Mouse (Mus musculus) lung, postnatal 4 days (tissue): ENCODE data around the gene Cblb.

Experiments used
- DNase-seq, 2 experiments: peaks; one replicate each; pipeline ENCODE4 v3.0.0; 2021

Cblb gene

DNA sequence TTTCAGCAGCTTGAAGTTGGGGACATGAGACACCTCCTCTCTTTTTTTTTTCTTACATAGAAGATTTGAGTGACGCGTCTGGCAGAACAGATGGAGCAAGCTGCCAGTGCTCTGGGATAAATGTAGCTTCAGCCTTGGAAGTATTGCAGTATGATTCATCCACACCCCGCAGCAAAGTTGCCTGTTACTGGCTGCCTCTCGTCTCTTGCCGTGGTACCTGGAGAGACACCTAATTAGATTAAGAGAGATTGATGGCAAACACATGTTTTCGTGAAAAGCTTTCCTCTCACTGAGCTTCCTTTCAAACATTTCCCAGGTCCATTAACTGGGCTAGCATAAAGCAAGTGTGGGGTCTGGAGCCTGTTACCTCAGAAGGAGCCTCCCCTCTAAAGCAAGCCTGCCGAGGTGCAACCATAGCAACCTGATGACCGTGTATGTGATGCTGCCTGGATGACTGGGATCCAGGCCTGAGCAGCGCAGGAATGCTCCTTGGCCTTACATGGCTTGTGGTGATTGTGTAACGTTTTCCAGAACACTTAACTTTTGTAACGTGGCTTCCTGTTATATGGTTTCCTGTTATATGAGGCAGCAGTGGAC, 103.7 kb downstream of the Cblb start:
- DNase-seq = peak in 1 of 2 experiments; percentile 31

GRCm38 (mm10) chr16:52135689-52136390, 104.8 kb downstream of the Cblb start:
- no peak for DNase-seq

- no peak for DNase-seq
Measured at GRCm38 (mm10) chr16:52143101-52143500, 112.1 kb downstream of the Cblb start.

GRCm38 (mm10) chr16:52143818-52144217, 112.8 kb downstream of the Cblb start:
- DNase-seq = no peak

DNA sequence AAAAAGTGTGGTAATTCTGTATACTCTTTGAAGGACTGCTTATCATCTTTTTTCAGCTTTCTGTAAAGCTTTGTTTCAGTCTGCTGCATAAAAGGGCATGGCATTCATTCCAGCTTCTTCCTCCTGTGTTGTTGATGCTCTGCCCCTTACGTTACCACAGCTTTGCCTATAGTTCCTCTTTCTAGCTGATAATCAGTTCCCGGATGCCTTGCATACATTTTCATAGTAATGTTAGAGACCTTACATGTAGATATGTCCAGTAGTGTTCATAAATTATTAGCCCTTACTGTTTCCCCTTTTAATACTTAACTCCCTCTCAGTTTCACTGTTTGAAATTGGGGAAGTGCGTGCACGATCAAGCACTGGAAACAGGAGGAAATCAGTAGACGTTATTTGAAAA, 113.8 kb downstream of the Cblb start:
- DNase-seq = no peak

DNA sequence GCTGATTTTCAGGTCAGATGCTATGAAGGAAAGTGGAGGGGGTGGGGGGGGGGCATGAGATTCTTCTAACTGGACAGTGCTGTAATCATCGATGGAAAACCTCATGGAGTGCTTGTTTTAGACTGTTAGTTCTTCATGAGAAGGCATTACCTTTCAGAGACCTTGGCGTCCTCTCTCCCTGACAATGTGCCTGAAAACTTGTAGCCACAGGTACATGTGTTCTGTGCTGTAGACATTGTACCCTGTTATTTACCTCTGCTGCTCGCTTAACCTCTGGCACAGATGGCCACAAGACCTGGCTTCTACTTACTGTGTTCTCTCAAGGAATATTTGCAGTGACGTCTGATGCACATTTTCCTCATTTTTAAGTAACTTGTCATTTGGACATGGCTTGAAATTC, 114.5 kb downstream of the Cblb start:
- DNase-seq = no peak

DNA sequence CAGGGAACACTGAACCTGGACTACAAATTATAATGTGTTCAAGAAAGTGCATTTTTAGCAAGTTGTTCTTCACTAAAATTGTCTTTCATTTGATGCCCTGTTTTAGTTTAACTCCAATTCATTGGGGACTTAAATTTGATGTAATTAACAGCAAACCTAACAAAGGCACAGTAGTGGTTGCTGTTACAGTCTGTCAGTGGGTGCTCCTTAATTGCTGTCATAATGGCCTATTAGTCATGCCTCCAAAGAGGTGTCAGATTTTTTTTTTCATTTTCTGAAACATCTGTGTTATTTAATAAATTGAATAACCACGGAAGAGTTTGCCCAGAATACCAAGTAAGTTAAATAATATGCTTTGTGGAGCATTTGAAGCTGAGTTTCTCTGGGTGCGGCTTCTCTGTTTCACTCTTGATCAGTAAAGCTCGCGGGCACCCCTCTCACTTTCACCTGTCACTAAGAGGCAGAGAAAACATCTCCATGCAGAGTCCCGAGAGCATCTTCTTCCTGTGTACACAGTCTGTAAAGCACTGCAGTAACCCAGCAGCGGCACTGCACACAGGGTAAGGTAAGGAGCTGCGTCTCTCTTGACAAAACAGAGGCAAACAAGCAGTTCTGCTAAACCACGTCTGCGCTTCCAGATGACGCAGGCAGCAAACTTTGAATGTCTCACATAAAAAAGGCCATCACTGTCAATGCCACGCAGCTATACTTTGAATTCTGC, 116.1 kb downstream of the Cblb start:
- DNase-seq = peak in 1 of 2 experiments; percentile 23

DNA sequence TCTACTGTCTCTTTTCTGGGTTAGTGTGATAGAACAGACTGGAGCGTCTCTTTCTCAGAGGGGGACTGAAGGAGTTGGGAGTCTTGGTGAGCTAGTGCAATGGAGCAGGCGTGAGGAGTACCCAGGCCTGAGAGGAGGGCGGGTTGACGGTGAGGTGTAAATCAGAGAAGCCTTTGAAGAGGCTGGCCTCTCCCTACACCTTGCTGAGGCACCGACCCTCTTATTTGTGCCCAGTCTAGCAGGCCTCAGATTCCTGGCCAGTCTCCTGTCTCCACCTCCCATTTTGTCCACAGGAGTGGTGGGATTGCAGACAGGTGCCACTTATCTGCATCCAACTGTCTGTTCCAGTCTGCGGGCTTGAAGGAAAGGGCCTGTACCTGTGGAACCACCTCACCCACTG, 117.0 kb downstream of the Cblb start:
- no peak for DNase-seq

- no peak for DNase-seq
Measured at GRCm38 (mm10) chr16:52149135-52149769, 118.2 kb downstream of the Cblb start.

DNA sequence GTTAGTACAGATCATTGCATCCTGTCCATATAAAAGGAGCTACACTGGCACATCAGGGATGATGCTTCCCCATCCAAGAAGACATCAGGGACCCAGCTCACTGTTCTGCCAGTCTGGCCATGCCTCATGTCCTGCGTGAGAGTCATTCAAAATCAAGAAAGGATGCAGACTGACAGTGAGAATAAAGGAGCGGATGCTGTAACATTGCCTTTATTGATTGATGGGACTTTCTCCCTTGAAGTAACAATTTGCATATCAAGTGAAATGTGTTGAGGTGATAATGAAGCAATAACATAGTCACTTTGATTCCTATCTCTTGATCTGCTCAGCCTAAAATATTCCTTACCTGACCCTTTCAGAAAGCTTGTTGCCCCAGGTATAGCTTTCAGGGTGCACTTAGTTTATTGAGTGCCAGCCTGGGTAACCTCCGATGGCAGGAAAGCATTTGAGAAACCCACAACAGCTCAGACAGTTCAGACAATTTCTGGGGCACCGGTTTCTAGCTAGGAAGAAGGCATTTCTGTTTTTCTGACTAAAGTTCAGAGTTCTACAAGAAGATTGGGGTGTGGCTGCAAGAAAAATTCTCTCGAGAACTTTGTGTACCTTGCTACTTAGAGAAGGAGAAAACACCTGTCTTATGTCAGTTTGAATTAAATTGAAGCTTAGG, 124.1 kb downstream of the Cblb start:
- no peak for DNase-seq

DNA sequence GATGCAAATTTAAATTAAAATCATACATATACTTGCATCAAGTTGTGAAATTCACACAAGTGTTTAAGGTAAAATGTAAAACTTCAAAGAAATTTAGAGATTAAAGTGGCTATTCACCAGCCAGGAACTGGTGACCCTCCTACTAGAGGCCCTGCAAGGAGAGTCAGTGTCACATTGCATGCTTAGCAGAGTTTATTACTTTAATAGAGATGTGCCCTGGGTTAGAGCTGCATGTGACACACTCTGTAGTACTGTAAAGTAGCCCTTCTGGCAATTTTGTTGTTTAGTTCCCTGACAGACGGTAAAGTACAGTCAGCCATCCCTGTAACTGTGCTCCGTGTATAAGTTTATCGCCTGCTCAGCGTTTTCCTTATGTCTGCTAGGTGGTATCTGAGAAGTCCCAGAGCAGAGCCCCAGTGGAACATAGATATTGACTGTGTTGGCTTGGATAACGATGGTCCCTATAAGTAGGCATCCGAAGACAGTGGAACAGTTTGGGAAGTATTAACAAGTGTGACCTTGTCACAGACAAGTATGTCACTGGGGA, 129.0 kb downstream of the Cblb start:
- no peak for DNase-seq

- no peak for DNase-seq
Measured at GRCm38 (mm10) chr16:52164246-52164645, 133.2 kb downstream of the Cblb start.

- DNase-seq = no peak
Measured at GRCm38 (mm10) chr16:52173253-52173652, 142.2 kb downstream of the Cblb start.

- DNase-seq = no peak
Measured at GRCm38 (mm10) chr16:52179839-52180238, 148.8 kb downstream of the Cblb start.

GRCm38 (mm10) chr16:52182057-52182456, 151.0 kb downstream of the Cblb start:
- no peak for DNase-seq

GRCm38 (mm10) chr16:52184350-52184749, 153.3 kb downstream of the Cblb start:
- no peak for DNase-seq

GRCm38 (mm10) chr16:52186731-52187130, 155.7 kb downstream of the Cblb start:
- peak; percentile 68 to 82 for DNase-seq

DNA sequence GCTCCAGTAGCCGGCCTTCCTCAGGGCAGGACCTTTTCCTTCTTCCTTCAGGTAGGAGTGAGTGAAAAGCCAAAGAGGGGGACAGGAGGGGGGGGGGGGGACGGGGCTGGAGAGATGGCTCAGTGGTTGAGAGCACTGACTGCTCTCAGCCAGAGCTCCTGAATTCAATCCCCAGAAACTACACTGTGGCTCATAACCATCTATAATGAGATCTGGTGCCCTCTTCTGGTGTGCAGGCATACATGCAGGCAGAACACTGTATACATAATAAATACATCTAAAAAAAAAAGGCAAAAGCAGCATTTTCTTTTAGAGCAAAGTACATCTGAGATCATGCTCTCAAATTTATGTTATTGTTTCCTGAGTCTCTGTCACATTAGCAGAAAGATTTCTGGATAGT, 158.1 kb downstream of the Cblb start:
- DNase-seq = no peak

- DNase-seq = no peak
Measured at GRCm38 (mm10) chr16:52190714-52191113, 159.7 kb downstream of the Cblb start.

DNA sequence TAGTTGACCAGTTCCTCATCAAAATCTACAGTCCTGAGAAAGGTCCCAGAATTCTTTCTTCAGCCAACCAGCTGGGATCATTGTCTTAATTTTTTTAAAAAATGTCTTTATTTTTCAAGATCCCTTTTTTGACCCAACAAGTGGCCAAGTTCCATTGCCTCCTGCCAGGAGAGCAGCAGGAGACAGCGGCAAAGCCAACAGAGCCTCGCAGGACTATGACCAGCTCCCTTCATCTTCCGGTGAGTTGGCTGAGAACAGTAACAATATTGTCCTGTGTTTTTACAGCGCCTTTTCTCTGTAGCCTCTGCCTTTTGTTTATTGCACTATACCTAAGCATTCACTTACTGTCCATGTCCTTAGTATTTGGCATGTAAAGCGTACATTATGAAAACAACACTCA, 163.0 kb downstream of the Cblb start:
- DNase-seq = no peak

DNA sequence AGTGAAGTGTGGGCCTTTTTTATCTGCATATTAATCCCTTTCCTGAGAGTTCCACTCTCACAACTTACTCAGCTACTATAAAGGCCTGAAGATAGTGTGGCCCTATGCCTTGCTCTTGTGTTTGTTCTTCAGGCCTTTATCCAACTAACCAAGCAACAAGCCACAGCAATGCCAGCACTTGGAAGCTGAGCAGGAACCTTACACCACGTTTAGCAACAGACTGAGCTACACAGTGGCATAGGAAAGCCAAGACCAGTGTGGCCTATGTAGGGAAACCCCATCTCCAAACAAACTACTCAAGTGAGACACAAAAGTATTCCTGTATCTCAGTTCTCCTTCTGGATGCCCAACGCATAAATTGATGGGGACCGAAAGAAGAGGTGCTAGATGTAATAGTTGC, 163.8 kb downstream of the Cblb start:
- no peak for DNase-seq

DNA sequence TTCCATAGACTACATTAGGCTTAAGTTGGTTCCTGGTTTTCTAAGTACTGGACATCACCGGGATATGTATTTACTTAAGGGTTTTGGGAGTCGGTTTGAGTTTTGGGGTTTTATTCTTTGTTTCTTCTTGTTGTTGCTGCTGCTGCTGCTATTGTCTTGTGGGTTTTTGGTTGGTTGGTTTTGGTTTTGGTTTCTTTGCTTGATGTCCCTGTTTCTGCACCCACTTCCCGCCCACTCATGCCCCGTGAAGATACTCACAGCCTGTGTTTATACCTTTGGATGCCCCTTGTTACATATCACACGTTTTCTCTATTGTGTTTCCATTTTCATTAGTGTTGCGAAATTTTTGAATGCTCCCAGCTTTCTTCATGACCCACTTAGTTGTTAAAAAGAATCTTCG, 169.1 kb downstream of the Cblb start:
- no peak for DNase-seq
